Mouse (Mus musculus) embryonic facial prominence, embryonic 15.5 days (tissue): ENCODE measurements around the gene Mertk. TPM values are rescaled to one million over a fixed set of nuclear protein-coding genes. Genes with fewer than 3 reads are reported as not detected.

Experiments
- polyA plus RNA-seq: library from polyadenylated mRNA; unstranded; fragments of >200 nt; fragmentation: Nextera tagmentation; extraction: Ambion mirVana; gene quantifications from 2 replicates; pipeline ENCODE4 v1.2.1, GENCODE M21; 2015

Mertk gene
- polyA plus RNA-seq, 1 experiment from 2014 or later, result 10.2 TPM

Other genes starting within 250 kb of the Mertk start
- gene Spdye4c, start 107.7 kb upstream of the Mertk start, polyA plus RNA-seq, result not detected in 2 replicates
- 52.0 and 55.4 TPM in 2 replicates for gene Anapc1, start 11.6 kb upstream of the Mertk start, polyA plus RNA-seq
- gene Tmem87b, start 119.2 kb downstream of the Mertk start, polyA plus RNA-seq, result 29.9 and 34.1 TPM in 2 replicates
- gene Fbln7, start 164.0 kb downstream of the Mertk start, polyA plus RNA-seq, result 4.6 and 5.9 TPM in 2 replicates
- 6.4 and 6.8 TPM in 2 replicates for gene Zc3h8, start 245.1 kb downstream of the Mertk start, polyA plus RNA-seq